Mouse (Mus musculus): Measurements from ENCODE around the gene Slc38a5. TPM values are rescaled to one million over a fixed set of nuclear protein-coding genes. Genes with fewer than 3 reads are reported as not detected.
A peak's percentile ranks its signal among the peaks of the same experiment; 100 is the strongest.
"Not testable (repeated sequence)": the region's sequence is repeated elsewhere in the genome, so short reads cannot be mapped to it uniquely, and the experiment has no call there.

Gene Slc38a5
- polyA plus RNA-seq, 1 experiment from 2014 or later = not detected

- in situ Hi-C loops (cut with MboI; ENCODE audit: low pct_unique_long_range_greater_than_20kb) = no loop called here
- CTCF ChIA-PET = no interaction called here
- ATAC-seq (no peak), DNase-seq (ENCODE audit: low read depth, low spot score) (no peak)
- H3K27me3 ChIP-seq = peaks cover 4% of the 10 kb centered on the region
- POLR2A ChIA-PET = no interaction called here
- TF ChIP-seq CTCF (IDR thresholded peaks at IDR 0.05) = no peak
Observed at GRCm38 (mm10) chrX:8309302-8309701, 38.4 kb downstream of the Slc38a5 start.

DNA sequence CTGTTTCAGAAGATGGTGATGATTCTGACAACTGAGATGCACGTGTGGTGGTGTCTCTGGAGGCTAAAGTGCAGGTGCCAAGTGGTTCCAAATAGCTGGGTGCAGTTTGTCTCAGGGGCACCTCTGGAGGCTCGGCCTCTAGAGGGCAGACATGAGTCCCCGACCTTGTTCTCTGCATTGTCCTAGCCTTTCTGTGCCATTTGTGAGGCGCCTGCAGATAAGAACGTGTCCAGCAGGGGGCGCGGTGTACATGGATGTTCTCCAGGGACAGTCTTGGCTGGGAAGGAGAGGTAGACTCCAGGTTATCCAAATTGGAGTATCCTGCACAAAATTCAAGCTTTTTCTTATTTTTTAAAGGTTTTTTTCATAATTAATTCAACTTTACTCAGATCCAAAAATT, 44.0 kb downstream of the Slc38a5 start:
- CTCF ChIA-PET = interaction anchor here (0.6 kb wide), 1 partner anchor 549 kb away, joined by 3 read pairs; no protein-coding TSS in a partner anchor
- H3K27me3 ChIP-seq, POLR2A ChIA-PET, ATAC-seq: not testable (repeated sequence)
- in situ Hi-C loops (cut with MboI; ENCODE audit: low pct_unique_long_range_greater_than_20kb) = loop anchor here (5.0 kb wide), 1 partner anchor 522 kb away; no protein-coding TSS in a partner anchor
- peak; percentile 10 for DNase-seq (ENCODE audit: low read depth, low spot score)
- TF ChIP-seq CTCF (IDR thresholded peaks at IDR 0.05) = peak; percentile 49

GRCm38 (mm10) chrX:8327124-8327523, 56.2 kb downstream of the Slc38a5 start, which contains the start of gene Ssxb10:
Gene Ssxb10 (plus strand): TSS chrX:8327424.
- DNase-seq (ENCODE audit: low read depth, low spot score) = no peak

More at GRCm38 (mm10) chrX:8327124-8327523, 56.2 kb downstream of the Slc38a5 start, which contains the start of gene Ssxb10:
- no peaks in the 10 kb centered on the region for H3K27me3 ChIP-seq
- no peak for TF ChIP-seq CTCF (IDR thresholded peaks at IDR 0.05)
- CTCF ChIA-PET = no interaction called here
- in situ Hi-C loops (cut with MboI; ENCODE audit: low pct_unique_long_range_greater_than_20kb) = no loop called here
- no peak for ATAC-seq
- POLR2A ChIA-PET = no interaction called here

Other genes starting within 250 kb of the Slc38a5 start
- 31.9 TPM for gene Suv39h1, start 196.4 kb upstream of the Slc38a5 start, polyA plus RNA-seq (2021)
- gene Was, start 180.6 kb upstream of the Slc38a5 start, polyA plus RNA-seq (2021) = 0.10 TPM
- 66.1 TPM for gene Wdr13, start 138.2 kb upstream of the Slc38a5 start, polyA plus RNA-seq (2021)
- gene Rbm3, start 125.3 kb upstream of the Slc38a5 start, polyA plus RNA-seq (2021) = 255 TPM
- gene Tbc1d25, start 95.0 kb upstream of the Slc38a5 start, polyA plus RNA-seq (2021) = 15.5 TPM
- 51.1 TPM for gene Ebp, start 77.6 kb upstream of the Slc38a5 start, polyA plus RNA-seq (2021)
- 13.8 TPM for gene Porcn, start 64.6 kb upstream of the Slc38a5 start, polyA plus RNA-seq (2021)
- gene Ftsj1, start 18.7 kb upstream of the Slc38a5 start, polyA plus RNA-seq (2021) = 38.1 TPM
- not detected for gene Ssxb10, start 56.3 kb downstream of the Slc38a5 start, polyA plus RNA-seq (2021)
- not detected for gene Ssxb9, start 95.8 kb downstream of the Slc38a5 start, polyA plus RNA-seq (2021)
- not detected for gene Ssxb1, start 142.2 kb downstream of the Slc38a5 start, polyA plus RNA-seq (2021)
- gene Ssxb2, start 190.6 kb downstream of the Slc38a5 start, polyA plus RNA-seq (2021) = not detected